Mouse (Mus musculus) gastrocnemius, postnatal 36 days (tissue): ENCODE data around the gene Zmynd11. TPM values are rescaled to one million over a fixed set of nuclear protein-coding genes. Genes with fewer than 3 reads are reported as not detected.

Experiments used
- DNase-seq, 2 experiments: peaks; one replicate each; pipeline ENCODE4 v3.0.0; 2022
- intact Hi-C: fragments of 180-260 bp; cut with DNase I; formaldehyde crosslinking; loops from one replicate; pipeline ENCODE4 v1.15.1; 2025
- total RNA-seq, 2 experiments: library from RNA; stranded (reverse); gene quantifications; 2 replicates each; pipeline ENCODE4 v1.2.3; 2021

The Zmynd11 gene
- total RNA-seq, 2 experiments from 2014 or later, result 70.5 to 86.6 TPM

DNA sequence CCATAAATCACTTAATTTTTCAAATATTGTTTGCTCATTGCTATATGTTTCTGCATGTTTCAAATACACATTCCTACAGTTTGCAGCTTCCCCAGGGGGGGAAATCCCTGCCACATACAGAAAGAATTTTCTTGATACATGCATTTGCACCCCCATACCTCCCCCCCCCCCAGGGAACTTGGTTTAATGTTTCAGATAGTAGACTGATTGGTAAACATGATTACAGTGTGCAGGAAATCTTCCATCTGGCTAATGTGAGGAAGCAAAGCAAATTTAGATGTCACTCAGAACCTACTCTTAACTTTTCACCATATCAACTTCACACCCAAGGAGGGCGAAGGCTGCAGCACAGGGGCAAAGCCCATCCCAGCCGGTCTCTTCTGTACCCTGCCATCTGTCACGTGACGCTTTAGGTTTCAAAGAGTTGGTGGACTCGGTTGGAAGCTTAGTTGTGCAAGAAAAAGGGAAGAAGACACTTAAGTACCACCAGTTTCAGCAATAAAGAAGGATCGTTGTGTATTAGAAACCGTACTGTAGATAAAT is 97.1 kb downstream of the Zmynd11 start:
- DNase-seq, result no peak
- intact Hi-C loops, result no loop called here

DNA sequence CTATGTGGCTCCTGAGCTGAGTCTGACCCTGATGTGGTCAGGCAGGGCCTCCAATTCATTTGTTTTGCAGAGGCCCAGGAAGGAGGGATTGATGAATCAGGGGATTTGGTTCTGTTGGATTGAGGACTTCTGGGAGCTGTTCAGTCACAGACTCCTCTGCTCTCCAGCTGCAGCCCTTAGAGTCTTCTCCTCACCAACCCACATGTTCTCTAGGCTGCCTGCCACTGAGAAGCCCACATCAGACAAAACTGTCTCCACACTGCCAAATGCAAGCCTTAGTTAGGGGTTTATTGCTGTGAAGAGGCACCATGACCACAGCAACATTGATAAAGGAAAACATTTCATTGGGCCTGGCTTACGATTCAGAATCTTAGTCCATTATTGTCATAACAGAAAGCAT is 101.5 kb downstream of the Zmynd11 start:
- DNase-seq, result no peak
- intact Hi-C loops, result no loop called here

DNA sequence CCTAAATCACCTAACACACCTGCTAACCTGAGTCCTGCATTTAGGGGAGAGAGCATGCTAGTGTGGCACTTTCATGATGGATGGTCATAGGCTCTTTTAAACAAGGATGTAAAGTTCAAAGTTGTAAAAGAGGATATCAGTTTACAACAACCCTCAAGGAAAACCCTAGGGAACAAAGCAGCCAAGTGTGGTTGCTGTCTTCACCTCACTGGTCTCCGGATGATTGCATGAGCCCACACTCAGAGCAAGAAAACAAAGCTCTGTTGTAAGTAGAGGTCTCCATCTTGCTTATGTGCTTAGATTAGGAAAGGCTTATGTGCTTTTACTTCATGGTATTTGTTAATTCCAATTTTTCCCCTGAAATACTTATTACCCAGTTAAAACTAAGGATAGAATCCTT is 104.4 kb downstream of the Zmynd11 start:
- no peak for DNase-seq
- intact Hi-C loops, result no loop called here

DNA sequence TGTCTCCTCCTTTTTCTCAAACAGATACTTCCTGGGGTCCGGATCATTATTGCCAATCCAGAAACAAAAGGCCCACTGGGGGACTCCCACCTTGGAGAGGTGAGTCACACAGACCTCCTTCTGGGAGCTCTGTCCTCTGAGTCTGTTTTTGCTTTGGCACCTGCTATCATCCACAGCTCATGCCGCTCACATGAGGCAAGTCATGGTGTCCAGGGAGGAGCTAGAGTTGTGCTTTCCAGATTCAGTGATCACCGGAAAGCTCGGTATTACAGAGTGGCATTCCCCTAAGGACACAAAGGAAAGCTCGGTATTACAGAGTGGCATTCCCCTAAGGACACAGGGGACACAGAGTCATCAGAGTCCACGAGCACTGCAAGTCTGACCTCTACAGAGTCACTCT is 108.5 kb downstream of the Zmynd11 start:
- no peak for DNase-seq

DNA sequence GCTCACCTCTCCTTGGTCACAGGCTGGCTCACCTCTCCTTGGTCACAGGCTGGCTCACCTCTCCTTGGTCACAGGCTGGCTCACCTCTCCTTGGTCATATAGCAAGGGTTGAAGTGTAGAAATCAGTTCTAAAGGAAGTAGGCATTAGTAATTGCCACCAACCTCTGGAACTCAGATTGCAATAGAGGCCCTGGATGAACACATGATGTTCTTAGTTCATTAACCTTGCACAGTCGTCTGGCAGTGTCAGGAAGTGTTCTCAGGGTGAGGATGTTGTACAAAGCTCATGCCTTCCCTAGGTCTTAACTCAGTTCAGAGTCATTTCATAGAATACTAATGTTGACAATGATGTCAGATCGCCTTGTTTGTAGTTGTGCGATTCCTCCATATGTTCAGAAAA is 112.1 kb downstream of the Zmynd11 start:
- intact Hi-C loops, result no loop called here
- no peak for DNase-seq

More for the DNA sequence above, 108.5 kb downstream of the Zmynd11 start:
- intact Hi-C loops, result no loop called here

DNA sequence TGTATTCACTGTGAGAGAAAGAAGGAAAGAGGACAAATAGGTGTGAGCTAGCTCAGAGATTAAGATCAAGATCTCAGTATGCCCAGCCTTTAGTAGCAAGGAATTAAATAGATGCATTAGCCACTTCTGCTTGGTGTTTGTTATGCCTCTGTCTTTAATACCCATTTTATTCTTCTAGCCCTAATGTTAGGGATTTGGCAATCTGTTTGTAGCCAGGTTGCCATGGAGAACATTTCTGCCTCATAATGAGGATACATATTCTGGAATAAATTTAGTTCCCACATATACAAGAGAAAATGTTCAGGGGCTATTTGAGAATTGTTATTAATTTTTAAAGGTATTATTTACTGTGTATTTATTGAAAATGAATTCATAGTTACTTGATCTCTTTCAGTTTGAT is 114.5 kb downstream of the Zmynd11 start:
- intact Hi-C loops, result no loop called here
- no peak for DNase-seq

DNA sequence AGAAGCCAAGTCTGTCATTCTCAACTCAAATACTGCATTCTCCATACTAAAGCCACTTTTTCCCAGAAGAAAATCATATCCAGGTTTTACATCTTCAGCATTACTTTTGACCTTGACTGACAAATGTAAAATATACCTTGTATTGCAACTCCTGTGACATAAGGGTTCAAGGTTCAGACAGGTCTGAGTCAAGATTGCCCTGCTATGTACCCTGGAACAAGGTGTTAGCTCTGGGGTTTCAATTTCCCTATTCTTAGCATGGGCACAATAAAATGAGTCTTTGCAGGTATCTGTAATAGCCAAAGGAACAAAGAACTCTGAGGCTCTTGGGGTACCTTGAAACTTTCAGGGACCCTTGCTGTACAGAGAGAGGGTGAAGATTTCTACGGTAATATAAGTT is 115.2 kb downstream of the Zmynd11 start:
- intact Hi-C loops, result no loop called here
- no peak for DNase-seq

DNA sequence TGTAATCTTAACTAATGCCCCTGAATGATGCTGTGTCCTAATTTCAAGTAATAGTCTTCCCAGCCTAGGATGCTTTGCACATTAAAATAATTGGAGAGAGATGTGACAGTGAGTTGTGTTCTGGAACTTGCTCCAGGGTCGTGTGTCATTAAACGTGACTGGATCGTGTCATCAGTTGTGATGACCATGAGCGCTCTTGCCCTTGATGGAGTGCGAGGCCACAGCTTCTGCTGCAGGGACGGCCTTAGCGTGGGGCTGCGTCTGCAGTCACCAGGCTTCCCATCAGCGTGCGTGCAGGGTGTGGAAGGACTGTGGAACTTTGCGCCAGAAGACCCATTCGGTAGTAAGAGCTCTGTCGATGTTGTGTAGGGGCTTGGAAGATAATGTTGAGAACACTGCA is 116.4 kb downstream of the Zmynd11 start:
- intact Hi-C loops, result no loop called here
- DNase-seq, result no peak

DNA sequence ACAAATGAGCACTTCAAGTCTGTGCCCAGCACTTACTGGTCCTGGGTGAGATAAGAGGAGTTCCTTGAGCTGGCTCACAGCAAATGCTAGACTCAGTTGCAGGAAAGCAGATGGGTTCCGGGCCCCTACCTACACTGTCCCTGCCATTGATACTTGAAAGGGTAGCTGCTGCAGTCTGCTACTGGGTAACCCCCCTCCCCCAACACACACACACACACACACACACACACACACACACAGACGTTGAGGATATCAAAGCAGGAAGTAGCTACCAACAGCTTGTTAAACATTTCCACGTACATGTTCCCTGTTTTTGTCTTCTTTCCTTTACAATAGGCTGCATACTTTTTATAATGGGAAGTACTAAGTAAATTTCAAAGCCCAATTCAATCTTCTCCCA is 127.2 kb downstream of the Zmynd11 start:
- no peak for DNase-seq
- intact Hi-C loops, result loop anchor here (5.0 kb wide), 1 partner anchor 456 kb away; no protein-coding TSS in a partner anchor

DNA sequence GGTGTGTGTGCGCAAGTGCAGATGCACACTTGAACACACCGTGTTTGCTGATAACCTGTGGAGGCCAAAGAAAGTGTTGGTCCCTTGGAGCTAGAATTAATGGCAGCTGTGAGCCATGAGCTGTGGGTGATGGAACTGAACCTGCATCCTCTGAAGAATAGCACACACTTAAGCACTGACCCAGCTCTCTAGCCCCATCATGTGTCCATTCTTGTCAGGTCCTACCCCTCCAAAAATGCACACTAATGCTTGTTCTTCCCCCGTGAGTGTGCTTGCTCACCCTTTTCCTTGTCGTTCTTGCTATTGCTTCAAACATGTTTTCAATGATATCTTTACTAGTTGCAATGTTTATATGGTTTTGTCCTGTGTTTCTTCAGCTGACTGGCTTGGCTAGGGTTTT is 128.6 kb downstream of the Zmynd11 start:
- no peak for DNase-seq
- intact Hi-C loops, result loop anchor here (5.0 kb wide), 1 partner anchor 454 kb away; no protein-coding TSS in a partner anchor

DNA sequence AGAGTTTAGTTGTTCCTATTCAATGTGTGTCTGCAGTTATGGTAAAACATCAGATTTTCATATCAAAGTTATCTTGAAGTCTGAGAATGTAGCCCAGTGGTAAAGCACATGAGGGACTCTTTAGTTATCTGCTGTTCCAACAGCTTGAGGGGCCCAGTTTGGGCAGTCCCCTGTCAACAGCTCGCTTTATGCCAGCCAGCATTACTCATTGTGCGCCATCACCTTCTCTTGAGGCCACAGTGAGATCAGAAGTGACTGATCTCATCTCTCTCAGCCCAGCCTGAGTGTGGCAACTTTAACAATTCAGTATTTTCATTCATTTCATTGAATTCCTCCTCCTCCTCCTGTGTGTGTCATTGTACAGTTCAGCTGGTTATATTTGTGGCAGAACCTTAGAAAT is 129.2 kb downstream of the Zmynd11 start:
- DNase-seq, result no peak
- intact Hi-C loops, result loop anchor here (5.0 kb wide), 1 partner anchor 454 kb away; no protein-coding TSS in a partner anchor
